Mouse (Mus musculus): ENCODE data around the gene Sdr39u1. TPM values are rescaled to one million over a fixed set of nuclear protein-coding genes. Genes with fewer than 3 reads are reported as not detected.

Gene Sdr39u1
- 55.0 and 55.9 TPM in 2 replicates for polyA plus RNA-seq (2015; fragmentation: Nextera tagmentation; extraction: Ambion mirVana)

- Histone ChIP-seq H3K27ac (ENCODE audit: low read length) (peak within 1 kb of the TSS; percentile 69), H3K4me1 (replicated peaks; ENCODE audit: control insufficient read depth, insufficient read depth, low read length) (peaks cover 9% of the 10 kb centered on the region; the same call in 1 of the 2 replicates), H3K36me3 (ENCODE audit: control insufficient read depth, insufficient read depth, low read length) (peaks cover 26% of the 10 kb centered on the region), H3K4me3 (ENCODE audit: low read length) (peak within 1 kb of the TSS; percentile 60), H3K4me2 (ENCODE audit: low read depth, low read length) (peak within 1 kb of the TSS; percentile 95), H3K27me3 (ENCODE audit: control insufficient read depth, insufficient read depth, low read depth, low read length) (no peaks in the 10 kb centered on the region), H3K9ac (ENCODE audit: low read length) (peak within 1 kb of the TSS; percentile 82), H3K9me3 (ENCODE audit: control insufficient read depth, low read length) (no peaks in the 10 kb centered on the region)
- 1% methylated on average over 39 of the region's 39 CpGs for WGBS
- peak; percentile 92 for ATAC-seq (ENCODE audit: low read depth)
Measured at GRCm38 (mm10) chr14:55899701-55900413, at the start of gene Sdr39u1. TSS of gene Sdr39u1 (minus strand) at chr14:55900293.

GRCm38 (mm10) chr14:55946269-55946969 lies 46.3 kb upstream of the Sdr39u1 start:
- Histone ChIP-seq H3K4me3 (ENCODE audit: low read length) (no peak overlapping the region), H3K9ac (ENCODE audit: low read length) (no peak overlapping the region), H3K4me1 (replicated peaks; ENCODE audit: control insufficient read depth, insufficient read depth, low read length) (peaks cover 3% of the 10 kb centered on the region; the same call in 1 of the 2 replicates), H3K27ac (ENCODE audit: low read length) (no peak overlapping the region), H3K4me2 (ENCODE audit: low read depth, low read length) (no peak overlapping the region), H3K36me3 (ENCODE audit: control insufficient read depth, insufficient read depth, low read length) (no peaks in the 10 kb centered on the region), H3K9me3 (ENCODE audit: control insufficient read depth, low read length) (no peaks in the 10 kb centered on the region), H3K27me3 (ENCODE audit: control insufficient read depth, insufficient read depth, low read depth, low read length) (no peaks in the 10 kb centered on the region; the same call in 1 of the 2 replicates)
- peak; percentile 83 for ATAC-seq (ENCODE audit: low read depth)
- WGBS = 32% methylated on average over 2 of the region's 2 CpGs

- no peak within 1 kb of the TSS for H3K4me2 ChIP-seq (ENCODE audit: low read depth, low read length)
- no peak for ATAC-seq (ENCODE audit: low read depth)
- H3K27me3 ChIP-seq (ENCODE audit: control insufficient read depth, insufficient read depth, low read depth, low read length) = no peaks in the 10 kb centered on the region; the same call in 1 of the 2 replicates
- H3K9ac ChIP-seq (ENCODE audit: low read length) = no peak within 1 kb of the TSS
- WGBS = 65% methylated on average over 4 of the region's 4 CpGs
- no peaks in the 10 kb centered on the region for H3K9me3 ChIP-seq (ENCODE audit: control insufficient read depth, low read length)
- H3K4me3 ChIP-seq (ENCODE audit: low read length) = no peak within 1 kb of the TSS
- H3K36me3 ChIP-seq (ENCODE audit: control insufficient read depth, insufficient read depth, low read length) = no peaks in the 10 kb centered on the region
- no peak within 1 kb of the TSS for H3K27ac ChIP-seq (ENCODE audit: low read length)
- peaks cover 3% of the 10 kb centered on the region; the same call in 1 of the 2 replicates for H3K4me1 ChIP-seq (replicated peaks; ENCODE audit: control insufficient read depth, insufficient read depth, low read length)
Measured at GRCm38 (mm10) chr14:55944575-55944974, 44.5 kb upstream of the Sdr39u1 start, which contains the start of gene Cma1. TSS of gene Cma1 (minus strand) at chr14:55944675.

DNA sequence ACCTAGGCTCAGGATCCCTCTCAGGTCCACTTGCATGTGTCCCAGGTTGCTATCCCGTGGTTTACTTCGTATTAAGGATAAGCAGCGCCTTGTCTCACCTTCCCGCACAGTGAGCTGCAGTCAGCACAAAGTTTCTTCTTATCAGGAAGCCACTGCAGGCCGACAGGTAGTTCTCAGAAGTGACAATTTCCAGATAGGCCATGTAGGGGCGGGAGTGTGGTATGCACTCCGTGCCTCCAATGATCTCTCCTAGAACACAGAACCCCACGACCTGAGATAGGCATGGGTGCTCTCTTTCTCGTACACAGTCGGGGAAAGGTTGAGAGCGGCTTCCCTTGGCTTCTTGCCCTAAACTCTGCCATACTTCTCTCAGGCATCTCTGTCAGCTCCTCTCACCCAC lies 43.5 kb upstream of the Sdr39u1 start:
- Histone ChIP-seq H3K27me3 (ENCODE audit: control insufficient read depth, insufficient read depth, low read depth, low read length) (no peaks in the 10 kb centered on the region; the same call in 1 of the 2 replicates), H3K27ac (ENCODE audit: low read length) (no peak overlapping the region), H3K9ac (ENCODE audit: low read length) (no peak overlapping the region), H3K9me3 (ENCODE audit: control insufficient read depth, low read length) (no peaks in the 10 kb centered on the region), H3K4me3 (ENCODE audit: low read length) (no peak overlapping the region), H3K4me2 (ENCODE audit: low read depth, low read length) (no peak overlapping the region), H3K36me3 (ENCODE audit: control insufficient read depth, insufficient read depth, low read length) (no peaks in the 10 kb centered on the region), H3K4me1 (replicated peaks; ENCODE audit: control insufficient read depth, insufficient read depth, low read length) (peaks cover 3% of the 10 kb centered on the region; the same call in 1 of the 2 replicates)
- no peak for ATAC-seq (ENCODE audit: low read depth)
- 70% methylated on average over 11 of the region's 11 CpGs for WGBS

- ATAC-seq (ENCODE audit: low read depth) = no peak
- H3K27me3 ChIP-seq (ENCODE audit: control insufficient read depth, insufficient read depth, low read depth, low read length) = no peaks in the 10 kb centered on the region; the same call in 1 of the 2 replicates
Measured at GRCm38 (mm10) chr14:55940070-55940800, 40.1 kb upstream of the Sdr39u1 start.

GRCm38 (mm10) chr14:55933586-55933985 lies 33.5 kb upstream of the Sdr39u1 start:
- Histone ChIP-seq H3K27ac (ENCODE audit: low read length) (no peak overlapping the region), H3K36me3 (ENCODE audit: control insufficient read depth, insufficient read depth, low read length) (no peaks in the 10 kb centered on the region), H3K9me3 (ENCODE audit: control insufficient read depth, low read length) (no peaks in the 10 kb centered on the region), H3K9ac (ENCODE audit: low read length) (no peak overlapping the region), H3K27me3 (ENCODE audit: control insufficient read depth, insufficient read depth, low read depth, low read length) (no peaks in the 10 kb centered on the region), H3K4me2 (ENCODE audit: low read depth, low read length) (no peak overlapping the region; the same call in 1 of the 2 replicates), H3K4me3 (ENCODE audit: low read length) (no peak overlapping the region), H3K4me1 (replicated peaks; ENCODE audit: control insufficient read depth, insufficient read depth, low read length) (peaks cover 2% of the 10 kb centered on the region; the same call in 1 of the 2 replicates)
- ATAC-seq (ENCODE audit: low read depth) = peak; percentile 98
- 12% methylated on average over 7 of the region's 7 CpGs for WGBS

More at GRCm38 (mm10) chr14:55940070-55940800, 40.1 kb upstream of the Sdr39u1 start:
- Histone ChIP-seq H3K36me3 (ENCODE audit: control insufficient read depth, insufficient read depth, low read length) (no peaks in the 10 kb centered on the region), H3K4me2 (ENCODE audit: low read depth, low read length) (no peak overlapping the region), H3K27ac (ENCODE audit: low read length) (no peak overlapping the region), H3K9me3 (ENCODE audit: control insufficient read depth, low read length) (no peaks in the 10 kb centered on the region), H3K9ac (ENCODE audit: low read length) (no peak overlapping the region), H3K4me3 (ENCODE audit: low read length) (no peak overlapping the region), H3K4me1 (replicated peaks; ENCODE audit: control insufficient read depth, insufficient read depth, low read length) (no peaks in the 10 kb centered on the region)
- 27% methylated on average over 7 of the region's 7 CpGs for WGBS

- 49% methylated on average over 12 of the region's 12 CpGs for WGBS
- no peaks in the 10 kb centered on the region for H3K27me3 ChIP-seq (ENCODE audit: control insufficient read depth, insufficient read depth, low read depth, low read length)
- H3K4me2 ChIP-seq (ENCODE audit: low read depth, low read length) = no peak overlapping the region
- no peak for ATAC-seq (ENCODE audit: low read depth)
- no peak overlapping the region for H3K27ac ChIP-seq (ENCODE audit: low read length)
- H3K36me3 ChIP-seq (ENCODE audit: control insufficient read depth, insufficient read depth, low read length) = no peaks in the 10 kb centered on the region
- H3K4me1 ChIP-seq (replicated peaks; ENCODE audit: control insufficient read depth, insufficient read depth, low read length) = peaks cover 2% of the 10 kb centered on the region; the same call in 1 of the 2 replicates
- H3K4me3 ChIP-seq (ENCODE audit: low read length) = no peak overlapping the region
- no peak overlapping the region for H3K9ac ChIP-seq (ENCODE audit: low read length)
- H3K9me3 ChIP-seq (ENCODE audit: control insufficient read depth, low read length) = no peaks in the 10 kb centered on the region
Measured at GRCm38 (mm10) chr14:55929263-55929997, 29.3 kb upstream of the Sdr39u1 start.

GRCm38 (mm10) chr14:55926847-55927246 lies 26.8 kb upstream of the Sdr39u1 start:
- H3K36me3 ChIP-seq (ENCODE audit: control insufficient read depth, insufficient read depth, low read length) = no peaks in the 10 kb centered on the region
- H3K9me3 ChIP-seq (ENCODE audit: control insufficient read depth, low read length) = no peaks in the 10 kb centered on the region
- H3K27me3 ChIP-seq (ENCODE audit: control insufficient read depth, insufficient read depth, low read depth, low read length) = no peaks in the 10 kb centered on the region
- no peak overlapping the region for H3K4me2 ChIP-seq (ENCODE audit: low read depth, low read length)
- WGBS = 82% methylated on average over 4 of the region's 4 CpGs
- H3K4me3 ChIP-seq (ENCODE audit: low read length) = no peak overlapping the region
- no peak overlapping the region for H3K27ac ChIP-seq (ENCODE audit: low read length)
- ATAC-seq (ENCODE audit: low read depth) = no peak
- no peak overlapping the region for H3K9ac ChIP-seq (ENCODE audit: low read length)
- no peaks in the 10 kb centered on the region; the same call in 1 of the 2 replicates for H3K4me1 ChIP-seq (replicated peaks; ENCODE audit: control insufficient read depth, insufficient read depth, low read length)
